Mouse (Mus musculus) granulocyte monocyte progenitor cell, adult 5-6 weeks (primary cell): ENCODE data around the gene Zfp2. TPM values are rescaled to one million over a fixed set of nuclear protein-coding genes. Genes with fewer than 3 reads are reported as not detected.
A peak's percentile ranks its signal among the peaks of the same experiment; 100 is the strongest.

ENCODE experiments used
- ATAC-seq: replicated peaks from 2 replicates; pipeline ENCODE4 v1.8.0; 2016; ENCODE audit warnings: mild to moderate bottlenecking, moderate TSS enrichment, inconsistent platforms; ENCODE audit not compliant: poor library complexity, severe bottlenecking
- total RNA-seq, 2 experiments: library from RNA; stranded (forward) in 1 of 2; stranded (reverse) in 1 of 2; fragments of 200-712, 200-1000 nt in 1 of 2; fragments of >200 nt in 1 of 2; fragmentation: Nextera tagmentation in 1 of 2; gene quantifications; 2 replicates each; pipeline ENCODE4 v1.2.3; 2014 to 2017

Gene Zfp2
- total RNA-seq, 2 experiments from 2014 or later: 1.3 to 2.4 TPM

- no peak for ATAC-seq
Observed at GRCm38 (mm10) chr11:50883756-50884155, 32.2 kb downstream of the Zfp2 start.

GRCm38 (mm10) chr11:50878641-50879040 lies 37.3 kb downstream of the Zfp2 start:
- ATAC-seq: no peak

- peak; percentile 34 for ATAC-seq
Observed at GRCm38 (mm10) chr11:50850989-50851601, 64.9 kb downstream of the Zfp2 start.

- peak; percentile 61 for ATAC-seq
Observed at GRCm38 (mm10) chr11:50850177-50850735, 65.7 kb downstream of the Zfp2 start, which contains the start of gene Grm6. Gene Grm6 (plus strand): TSS chr11:50850685.

- ATAC-seq: no peak
Observed at GRCm38 (mm10) chr11:50849310-50849709, 66.7 kb downstream of the Zfp2 start.

Other genes starting within 250 kb of the Zfp2 start
- 0.15 and 2.3 TPM in 2 replicates for gene Zfp354c, start 88.4 kb downstream of the Zfp2 start, total RNA-seq (2014; fragmentation: Nextera tagmentation)
- gene Zfp354c, start 88.4 kb downstream of the Zfp2 start, total RNA-seq (2017): 0.60 and 1.4 TPM in 2 replicates
- gene Zfp879, start 74.6 kb downstream of the Zfp2 start, total RNA-seq (2014; fragmentation: Nextera tagmentation): not detected in 2 replicates
- 0.30 and 0.77 TPM in 2 replicates for gene Zfp879, start 74.6 kb downstream of the Zfp2 start, total RNA-seq (2017)
- gene Grm6, start 65.5 kb downstream of the Zfp2 start, total RNA-seq (2014; fragmentation: Nextera tagmentation): not detected in 2 replicates
- not detected in 2 replicates for gene Grm6, start 65.5 kb downstream of the Zfp2 start, total RNA-seq (2017)
- gene Zfp454, start 28.5 kb downstream of the Zfp2 start, total RNA-seq (2014; fragmentation: Nextera tagmentation): not detected in 2 replicates
- gene Zfp454, start 28.5 kb downstream of the Zfp2 start, total RNA-seq (2017): not detected in 2 replicates
- not detected in 2 replicates for gene Zfp354b, start 15.5 kb upstream of the Zfp2 start, total RNA-seq (2014; fragmentation: Nextera tagmentation)
- 0.34 TPM in 1 of 2 replicates, not detected in the other for gene Zfp354b, start 15.5 kb upstream of the Zfp2 start, total RNA-seq (2017)
- not detected in 2 replicates for gene 4933414I15Rik, start 27.6 kb upstream of the Zfp2 start, total RNA-seq (2014; fragmentation: Nextera tagmentation)
- not detected in 2 replicates for gene 4933414I15Rik, start 27.6 kb upstream of the Zfp2 start, total RNA-seq (2017)
- gene Prop1, start 37.6 kb upstream of the Zfp2 start, total RNA-seq (2014; fragmentation: Nextera tagmentation): not detected in 2 replicates
- not detected in 2 replicates for gene Prop1, start 37.6 kb upstream of the Zfp2 start, total RNA-seq (2017)
- gene Olfr1378, start 50.4 kb upstream of the Zfp2 start, total RNA-seq (2014; fragmentation: Nextera tagmentation): not detected in 2 replicates
- not detected in 2 replicates for gene Olfr1378, start 50.4 kb upstream of the Zfp2 start, total RNA-seq (2017)
- gene Olfr1377, start 65.8 kb upstream of the Zfp2 start, total RNA-seq (2014; fragmentation: Nextera tagmentation): not detected in 2 replicates
- not detected in 2 replicates for gene Olfr1377, start 65.8 kb upstream of the Zfp2 start, total RNA-seq (2017)
- not detected in 2 replicates for gene Olfr51, start 87.4 kb upstream of the Zfp2 start, total RNA-seq (2014; fragmentation: Nextera tagmentation)
- not detected in 2 replicates for gene Olfr51, start 87.4 kb upstream of the Zfp2 start, total RNA-seq (2017)
- not detected in 2 replicates for gene Olfr54, start 98.1 kb upstream of the Zfp2 start, total RNA-seq (2014; fragmentation: Nextera tagmentation)
- not detected in 2 replicates for gene Olfr54, start 98.1 kb upstream of the Zfp2 start, total RNA-seq (2017)
- not detected in 2 replicates for gene Olfr1375, start 131.9 kb upstream of the Zfp2 start, total RNA-seq (2014; fragmentation: Nextera tagmentation)
- gene Olfr1375, start 131.9 kb upstream of the Zfp2 start, total RNA-seq (2017): not detected in 2 replicates
- 0.83 TPM in 1 of 2 replicates, not detected in the other for gene Zfp354a, start 143.1 kb upstream of the Zfp2 start, total RNA-seq (2014; fragmentation: Nextera tagmentation)
- gene Zfp354a, start 143.1 kb upstream of the Zfp2 start, total RNA-seq (2017): not detected in 2 replicates